Mouse (Mus musculus) T-cell, adult 2 months (primary cell): Measurements from ENCODE around the gene Nrxn2.
A peak's percentile ranks its signal among the peaks of the same experiment; 100 is the strongest.

Experiments
- DNase-seq: peaks from one replicate; pipeline ENCODE4 v3.0.0; 2022; ENCODE audit warnings: low spot score

The Nrxn2 gene

GRCm38 (mm10) chr19:6518601-6519000 is 100.1 kb downstream of the Nrxn2 start:
- DNase-seq, result no peak

DNA sequence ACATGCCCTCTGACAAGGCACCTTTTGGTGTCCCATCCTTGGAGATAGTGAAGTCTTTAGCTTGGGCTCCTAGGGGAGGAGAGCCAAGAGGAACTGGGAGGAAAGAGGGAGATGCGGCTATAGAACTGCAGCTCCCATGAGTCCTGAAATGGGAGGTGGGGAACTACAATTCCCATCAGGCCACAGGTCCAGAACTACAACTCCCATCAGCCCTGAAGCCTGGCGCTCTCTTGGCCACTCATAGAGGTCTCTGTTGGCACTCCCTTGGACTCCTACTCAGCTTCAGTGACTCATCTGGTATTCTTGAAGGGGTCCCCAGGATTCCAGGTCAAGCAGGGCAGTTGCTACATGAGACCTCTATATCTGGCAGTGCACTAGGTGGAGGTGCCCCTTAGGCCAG is 101.0 kb downstream of the Nrxn2 start:
- no peak for DNase-seq

DNA sequence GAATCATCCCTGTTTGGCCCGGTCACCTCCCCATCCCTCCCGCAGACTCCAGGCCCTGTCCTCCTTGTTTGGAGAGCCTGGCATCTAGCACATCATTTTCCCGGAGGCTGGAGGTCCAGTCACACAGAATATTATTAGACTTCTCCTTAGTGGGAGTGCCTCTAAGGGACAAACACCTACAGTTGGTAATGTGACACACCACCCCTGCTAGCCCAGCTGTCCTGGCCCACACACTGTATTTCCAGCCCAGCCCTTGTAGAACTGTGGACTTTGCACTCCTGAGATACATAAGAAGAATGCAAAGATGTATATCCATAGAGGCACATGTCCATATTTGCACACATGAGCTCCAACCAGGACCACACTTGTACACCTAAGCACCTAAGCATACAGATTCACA is 103.1 kb downstream of the Nrxn2 start:
- no peak for DNase-seq

DNA sequence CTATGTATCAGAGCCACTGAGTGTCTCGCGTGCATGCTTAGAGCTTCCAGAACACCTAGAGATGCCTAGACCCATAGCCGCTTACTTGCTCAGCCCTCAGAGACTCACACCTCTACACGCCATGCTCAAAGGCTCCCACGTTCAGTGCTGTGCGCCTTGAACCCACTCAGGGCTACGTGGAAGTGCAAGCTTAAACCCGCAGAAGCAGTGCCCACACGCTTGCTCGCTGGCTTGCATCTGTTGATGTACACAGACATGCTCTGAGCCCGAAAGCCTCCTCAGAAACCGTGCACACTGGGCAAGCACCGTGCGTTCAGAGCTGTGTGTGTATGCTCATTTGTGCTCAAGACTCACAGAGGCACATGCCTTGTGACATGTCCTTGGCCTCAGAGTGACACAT is 103.8 kb downstream of the Nrxn2 start:
- DNase-seq, result no peak

- no peak for DNase-seq
These were observed 106.5 kb downstream of the Nrxn2 start for GRCm38 (mm10) chr19:6525023-6525422.

GRCm38 (mm10) chr19:6526010-6526409 is 107.5 kb downstream of the Nrxn2 start:
- DNase-seq, result no peak

DNA sequence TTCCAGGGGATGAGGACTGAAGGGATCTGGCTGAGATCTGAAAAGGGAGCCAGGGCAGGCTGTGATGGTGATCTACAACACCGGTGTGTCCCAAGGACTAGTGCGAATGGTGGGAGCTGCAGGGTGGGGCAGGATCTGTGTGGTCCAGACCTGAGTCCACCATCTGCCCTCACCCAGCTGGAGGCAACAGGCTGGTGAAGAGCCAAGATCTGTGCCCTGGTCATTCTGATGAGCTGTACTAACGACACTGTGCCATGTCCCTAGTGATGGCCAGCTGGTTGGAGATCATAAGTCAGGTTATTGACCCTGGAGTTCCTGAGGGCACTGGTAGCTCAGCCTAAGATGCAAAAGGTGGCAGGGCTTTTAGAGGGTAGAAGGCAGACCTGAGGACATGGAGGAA is 108.9 kb downstream of the Nrxn2 start:
- DNase-seq, result no peak

DNA sequence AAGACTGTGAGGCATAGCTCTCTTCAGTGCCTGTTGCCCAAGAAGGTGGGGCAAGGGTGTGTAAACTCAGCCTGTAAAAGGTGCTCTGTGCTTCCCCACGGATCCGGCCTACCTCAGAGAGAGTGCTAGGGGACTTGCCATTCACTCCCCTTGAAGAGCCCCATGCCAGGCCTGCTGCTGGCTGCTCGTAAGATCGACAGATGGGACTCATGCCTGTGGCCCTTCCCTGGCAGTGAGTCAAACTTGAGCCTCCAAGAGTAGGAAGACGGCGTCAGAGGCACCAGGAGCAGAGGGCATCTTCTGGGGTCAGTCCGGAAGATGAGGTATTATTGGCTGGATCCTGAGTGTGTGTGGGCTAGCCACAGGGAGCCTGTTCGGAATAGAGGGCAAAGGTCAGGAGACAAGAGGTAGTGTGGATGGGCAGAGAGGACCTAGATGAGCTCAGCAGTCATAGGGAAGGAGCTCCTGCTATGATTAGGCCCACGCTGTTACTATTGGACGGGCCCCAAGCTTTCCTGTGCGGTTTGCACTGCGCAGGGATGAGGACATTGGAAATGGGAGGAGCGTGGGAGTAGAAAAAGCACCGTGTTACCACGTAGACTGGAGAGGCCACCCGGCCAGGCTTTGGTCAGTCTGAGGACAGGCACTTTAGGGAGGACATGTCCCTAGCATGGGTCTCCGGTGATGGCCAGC is 109.5 kb downstream of the Nrxn2 start:
- DNase-seq, result no peak

DNA sequence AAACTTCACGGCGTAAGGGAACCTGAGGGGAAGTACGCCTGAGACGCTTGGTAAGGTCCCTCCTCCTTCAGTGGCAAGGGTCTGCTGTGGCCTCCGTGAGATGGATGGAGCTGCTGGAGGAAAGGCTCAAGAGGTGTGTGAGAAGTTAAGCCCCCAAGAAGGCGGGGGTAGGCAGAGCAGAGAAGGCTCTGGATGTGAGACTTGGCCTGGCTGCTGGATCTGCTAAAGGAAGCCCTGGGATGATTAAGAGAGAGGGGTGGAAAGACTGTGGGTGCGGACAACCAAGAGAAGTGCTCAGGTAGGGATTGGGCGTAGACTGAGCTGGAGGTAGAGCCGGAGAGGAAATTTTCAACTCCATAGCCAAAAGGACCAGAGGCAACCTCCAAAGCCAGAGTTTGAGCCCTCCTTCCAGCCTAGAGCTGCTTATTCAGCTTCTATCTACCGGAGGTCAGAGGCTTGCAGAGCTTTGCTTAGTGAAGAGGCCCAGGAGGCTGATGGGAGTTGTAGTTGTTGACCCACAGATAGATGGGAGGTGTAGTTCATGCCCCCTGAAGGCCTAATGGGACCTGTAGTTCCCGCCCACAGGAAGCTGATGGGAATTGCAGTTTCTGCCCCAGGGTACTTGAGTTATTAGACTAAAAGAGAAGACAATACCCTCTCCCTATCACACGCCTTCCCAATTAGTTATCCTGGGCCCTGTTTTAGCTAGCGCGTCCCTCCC is 110.9 kb downstream of the Nrxn2 start:
- DNase-seq, result no peak

GRCm38 (mm10) chr19:6530359-6530758 is 111.8 kb downstream of the Nrxn2 start:
- no peak for DNase-seq

GRCm38 (mm10) chr19:6531011-6531631 is 112.6 kb downstream of the Nrxn2 start:
- no peak for DNase-seq

GRCm38 (mm10) chr19:6531832-6532471 is 113.4 kb downstream of the Nrxn2 start:
- peak; percentile 5 for DNase-seq

DNA sequence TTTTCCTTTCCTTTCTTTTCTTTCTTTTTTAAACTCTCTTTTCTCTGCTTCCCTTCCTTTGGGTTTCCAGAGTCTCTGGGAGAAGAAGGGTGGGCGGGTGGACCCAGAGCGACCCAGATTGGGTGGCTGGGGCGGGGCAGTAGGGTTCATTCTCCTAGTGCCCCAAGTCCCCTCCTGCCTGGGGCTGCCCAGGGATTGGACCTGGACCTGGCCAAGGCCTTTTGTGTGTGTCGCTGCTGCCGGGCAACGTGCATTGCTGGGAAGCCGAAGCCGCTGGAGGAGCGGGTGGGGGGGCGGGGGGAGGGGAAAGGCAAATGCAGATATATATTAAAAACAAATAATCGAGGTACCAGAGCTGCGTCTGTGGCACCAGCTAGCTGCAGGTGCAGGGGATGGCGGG is 114.1 kb downstream of the Nrxn2 start:
- no peak for DNase-seq

DNA sequence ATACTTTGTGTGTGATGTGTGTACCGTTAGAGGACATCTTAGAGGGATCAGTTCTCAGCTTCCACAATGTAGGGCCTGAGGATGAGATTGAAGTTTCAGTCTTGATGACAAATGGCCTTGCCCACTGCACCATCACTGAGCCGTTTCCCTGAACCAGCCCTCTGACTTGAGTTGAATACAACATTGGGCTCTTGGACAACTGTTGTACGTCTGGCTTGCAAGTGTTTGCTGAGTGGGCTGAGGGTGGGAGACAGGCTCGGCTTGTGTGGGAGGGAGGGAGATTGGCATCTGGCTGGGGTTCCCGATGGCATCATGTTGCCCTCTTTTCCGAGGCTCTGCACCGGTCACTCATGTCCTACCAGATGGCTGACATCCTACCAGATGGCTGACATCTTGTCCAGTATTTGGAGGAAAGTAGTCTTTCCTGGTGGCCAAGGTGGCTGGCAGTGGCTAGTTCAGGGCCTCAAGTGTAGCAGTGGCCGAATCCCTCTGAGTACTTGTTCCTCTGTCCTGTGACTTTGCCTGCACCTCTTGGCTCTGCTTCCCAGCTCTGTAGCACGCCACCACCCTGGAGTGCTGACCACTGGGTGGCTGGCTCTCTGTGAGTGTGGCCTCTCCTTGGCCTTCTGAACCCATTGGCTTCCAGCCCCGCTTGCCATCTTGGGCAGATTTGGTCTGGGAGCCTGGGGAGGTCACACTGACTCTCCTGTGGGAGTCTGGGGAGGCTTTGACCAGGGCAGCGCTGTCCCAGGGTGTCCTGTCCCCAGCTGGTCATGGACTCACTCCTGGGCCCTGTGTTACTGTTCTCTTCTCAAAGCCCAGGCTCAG is 115.0 kb downstream of the Nrxn2 start:
- DNase-seq, result no peak

DNA sequence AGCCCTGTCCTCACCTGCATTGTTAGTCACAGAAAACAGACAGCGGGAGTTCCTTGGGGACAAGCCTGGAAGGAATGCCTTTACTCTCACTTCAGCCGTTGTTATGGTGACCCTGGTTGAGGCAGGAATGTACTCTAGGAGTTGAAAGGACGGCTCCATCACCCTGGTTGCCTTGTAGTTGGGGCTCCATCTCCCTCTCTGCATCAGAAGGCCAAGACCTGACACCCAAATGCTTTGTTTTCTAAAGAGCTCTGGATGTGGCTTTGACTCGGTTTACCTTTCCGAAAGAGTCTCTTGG is 115.5 kb downstream of the Nrxn2 start:
- no peak for DNase-seq

DNA sequence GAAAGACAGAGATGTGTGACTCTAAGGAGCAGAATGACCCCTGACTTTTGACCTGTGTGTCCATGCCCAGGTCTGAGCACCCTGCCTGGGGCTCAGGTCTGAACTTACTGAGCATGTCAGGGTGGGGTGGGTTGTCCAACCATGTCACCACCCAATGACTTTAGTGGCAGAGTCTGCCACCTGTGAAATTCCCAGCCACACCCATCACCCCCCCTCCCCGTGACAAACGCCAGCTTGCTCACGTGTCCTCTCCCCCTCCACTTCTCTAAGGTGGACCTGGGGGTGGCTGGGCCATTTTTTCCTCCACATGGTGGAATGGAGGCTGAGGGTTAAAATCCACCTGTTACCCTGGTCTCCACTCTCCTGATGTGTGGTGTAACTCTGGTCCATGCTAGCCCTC is 117.7 kb downstream of the Nrxn2 start:
- DNase-seq, result no peak

GRCm38 (mm10) chr19:6536696-6537095 is 118.2 kb downstream of the Nrxn2 start:
- DNase-seq, result no peak

GRCm38 (mm10) chr19:6537526-6537925 is 119.0 kb downstream of the Nrxn2 start:
- DNase-seq, result no peak

- no peak for DNase-seq
These were observed 120.0 kb downstream of the Nrxn2 start for GRCm38 (mm10) chr19:6538546-6538945.

DNA sequence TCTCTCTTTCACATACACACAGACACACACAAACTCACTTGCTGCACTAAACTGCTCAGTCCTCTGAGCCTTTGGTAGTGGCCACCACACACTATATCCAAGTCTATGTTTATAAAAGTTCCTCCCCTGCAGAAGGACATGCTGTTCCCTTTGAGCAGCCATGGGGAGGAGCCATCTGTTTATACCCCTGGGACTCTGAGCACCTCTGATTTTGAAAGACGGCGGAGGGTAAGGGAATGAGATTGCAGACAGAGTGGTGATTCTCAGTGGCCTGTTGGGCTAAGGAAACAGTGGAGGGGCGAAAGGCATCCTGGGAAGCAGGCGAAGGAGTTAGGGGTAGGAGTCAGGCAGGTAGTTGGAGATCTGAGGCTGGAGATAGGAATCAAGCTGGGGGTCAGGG is 121.1 kb downstream of the Nrxn2 start:
- DNase-seq, result no peak

- DNase-seq, result no peak
These were observed 121.7 kb downstream of the Nrxn2 start for GRCm38 (mm10) chr19:6540191-6540590.

DNA sequence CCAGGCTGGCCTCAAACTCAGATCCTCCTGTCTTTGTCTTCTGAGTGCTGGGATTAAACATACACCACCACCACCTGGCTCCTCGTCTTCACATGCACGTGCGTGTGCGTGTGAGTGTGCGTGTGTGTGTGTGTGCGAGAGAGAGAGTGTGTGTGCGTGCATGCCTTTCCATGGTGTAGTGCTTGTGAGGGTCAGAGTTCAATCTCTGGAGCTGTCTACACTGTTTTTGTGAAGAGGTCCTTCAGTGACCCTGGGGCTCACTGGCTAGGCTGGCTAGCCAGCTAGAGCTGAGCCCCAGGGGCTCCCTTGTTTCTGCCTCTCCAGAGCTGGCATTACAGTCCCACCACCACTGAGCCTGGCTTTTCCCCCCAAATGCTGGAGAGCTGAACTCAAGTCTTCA is 123.0 kb downstream of the Nrxn2 start:
- no peak for DNase-seq
